Mouse (Mus musculus) heart, embryonic 16.5 days (tissue): ENCODE data around the gene Med23. TPM values are rescaled to one million over a fixed set of nuclear protein-coding genes. Genes with fewer than 3 reads are reported as not detected.

ENCODE experiments used
- ATAC-seq: fragments of 200-750 bp; cut with Nextera tagmentation; replicated peaks from 2 replicates; pipeline ENCODE4 v1.8.0; 2017; ENCODE audit warnings: moderate number of reproducible peaks; ENCODE audit not compliant: insufficient read depth, low FRiP score; ENCODE audit errors: extremely low read depth
- H3K27ac ChIP-seq: fragments of 300-500 bp; sonication (generic); 2 replicates; pipeline ENCODE4 v1.5.1; 2014; ENCODE audit warnings: mild to moderate bottlenecking, low read length, control low read depth, moderate library complexity
- H3K27me3 ChIP-seq: fragments of 300-500 bp; sonication (generic); 2 replicates; pipeline ENCODE4 v1.6.1; 2014; ENCODE audit warnings: low read length, mixed read lengths; ENCODE audit not compliant: control insufficient read depth, insufficient read depth
- H3K36me3 ChIP-seq: fragments of 300-500 bp; sonication (generic); 2 replicates; pipeline ENCODE4 v1.6.1; 2014; ENCODE audit not compliant: control insufficient read depth, insufficient read depth
- H3K4me1 ChIP-seq: fragments of 300-500 bp; sonication (generic); 2 replicates; pipeline ENCODE4 v1.6.1; 2014; ENCODE audit warnings: low read length, mixed read lengths; ENCODE audit not compliant: control insufficient read depth, insufficient read depth
- H3K4me2 ChIP-seq: fragments of 300-500 bp; sonication (generic); 2 replicates; pipeline ENCODE4 v1.6.1; 2014; ENCODE audit warnings: low read depth, mild to moderate bottlenecking, control low read depth, low read length
- H3K4me3 ChIP-seq: fragments of 300-500 bp; sonication (generic); 2 replicates; pipeline ENCODE4 v1.5.1; 2014; ENCODE audit warnings: mild to moderate bottlenecking, control low read depth, low read length
- H3K9ac ChIP-seq: fragments of 300-500 bp; sonication (generic); 2 replicates; pipeline ENCODE4 v1.6.1; 2014; ENCODE audit warnings: low read length, control low read depth
- H3K9me3 ChIP-seq: fragments of 300-500 bp; sonication (generic); replicated peaks from 2 replicates; pipeline ENCODE4 v1.6.1; 2016; ENCODE audit warnings: low read length; ENCODE audit not compliant: control insufficient read depth
- WGBS: fragments of 180-500 bp; shearing (Covaris S2); extraction: QIAGEN DNeasy Blood & Tissue Kit; methylation state at CpG from one replicate; pipeline ENCODE4 v1.1.7; 2014; 5-methylcytosine and 5-hydroxymethylcytosine counted together
- polyA plus RNA-seq: library from polyadenylated mRNA; unstranded; fragments of >200 nt; fragmentation: Nextera tagmentation; extraction: Ambion mirVana; gene quantifications from 2 replicates; pipeline ENCODE4 v1.2.1, GENCODE M21; 2015

Med23 gene
- polyA plus RNA-seq, 1 experiment from 2014 or later, result 11.6 TPM

- no peaks in the 10 kb centered on the region for H3K4me1 ChIP-seq
- no peak for ATAC-seq
- WGBS, result 48% methylated on average over 2 of the region's 2 CpGs
- H3K27ac ChIP-seq, result no peak overlapping the region
- no peaks in the 10 kb centered on the region for H3K36me3 ChIP-seq
- no peak overlapping the region for H3K4me3 ChIP-seq
- H3K9ac ChIP-seq, result no peak overlapping the region
- H3K4me2 ChIP-seq, result no peak overlapping the region
- no peaks in the 10 kb centered on the region for H3K27me3 ChIP-seq
- H3K9me3 ChIP-seq, result no peaks in the 10 kb centered on the region; the same call in 1 of the 2 replicates
Measured at GRCm38 (mm10) chr10:24841998-24842397, 27.8 kb upstream of the Med23 start.

DNA sequence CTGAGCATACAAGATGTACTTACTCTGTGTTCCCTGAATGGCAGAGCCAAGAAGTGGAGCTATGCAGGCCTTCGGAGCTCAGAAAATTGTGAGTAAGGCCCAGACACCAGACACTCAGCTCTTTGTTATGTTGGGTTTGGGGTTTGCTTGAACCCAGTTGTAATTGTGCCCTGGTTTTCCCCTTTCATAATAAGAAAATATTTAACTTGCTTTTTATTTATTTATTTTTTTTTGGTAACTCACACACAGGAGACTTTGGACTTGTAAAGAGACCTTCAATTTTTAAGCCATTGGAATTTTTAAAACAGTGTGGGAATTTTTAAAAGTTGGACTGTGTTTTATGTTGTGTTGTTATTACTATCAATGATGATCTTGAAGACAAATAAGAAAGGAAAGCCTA, 27.1 kb upstream of the Med23 start, which contains the start of gene Enpp3:
Gene Enpp3 (minus strand): TSS at position 148 of the 400 bp plus-strand sequence.
- no peak within 1 kb of the TSS for H3K4me3 ChIP-seq
- H3K27ac ChIP-seq, result no peak within 1 kb of the TSS
- H3K4me2 ChIP-seq, result no peak within 1 kb of the TSS
- H3K9ac ChIP-seq, result no peak within 1 kb of the TSS
- H3K4me1 ChIP-seq, result no peaks in the 10 kb centered on the region
- H3K9me3 ChIP-seq, result no peaks in the 10 kb centered on the region; the same call in 1 of the 2 replicates
- H3K36me3 ChIP-seq, result no peaks in the 10 kb centered on the region
- H3K27me3 ChIP-seq, result no peaks in the 10 kb centered on the region
- ATAC-seq, result no peak
- 77% methylated on average over 1 of the region's 1 CpGs for WGBS

- H3K27me3 ChIP-seq, result no peaks in the 10 kb centered on the region
- no peak overlapping the region for H3K4me2 ChIP-seq
- no peak overlapping the region for H3K27ac ChIP-seq
- no peaks in the 10 kb centered on the region for H3K36me3 ChIP-seq
- WGBS, result 78% methylated on average over 2 of the region's 2 CpGs
- no peaks in the 10 kb centered on the region for H3K9me3 ChIP-seq
- H3K4me1 ChIP-seq, result no peaks in the 10 kb centered on the region
- no peak overlapping the region for H3K9ac ChIP-seq
- ATAC-seq, result no peak
- H3K4me3 ChIP-seq, result no peak overlapping the region
Measured at GRCm38 (mm10) chr10:24863146-24863545, 6.6 kb upstream of the Med23 start.

DNA sequence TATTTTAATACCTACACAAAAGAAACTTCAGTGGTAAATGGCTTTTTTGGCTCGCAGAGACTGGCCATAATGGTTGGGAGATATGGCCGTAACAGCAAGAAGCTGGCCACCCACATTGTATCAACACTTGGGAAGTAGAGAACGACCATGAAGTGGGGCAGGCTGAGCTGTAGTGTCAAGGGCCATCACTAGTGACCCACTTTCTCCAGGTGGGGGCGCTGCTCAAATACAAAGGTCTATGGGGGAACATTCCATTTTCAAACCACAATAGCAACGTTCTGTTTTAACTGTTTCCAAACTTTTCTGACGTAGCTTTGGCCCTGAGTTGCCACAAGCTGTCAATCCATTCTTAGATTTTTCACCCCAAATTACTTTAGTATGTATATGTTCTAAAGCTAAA, 5.4 kb upstream of the Med23 start:
- no peaks in the 10 kb centered on the region for H3K9me3 ChIP-seq
- no peak overlapping the region for H3K4me3 ChIP-seq
- H3K9ac ChIP-seq, result no peak overlapping the region
- no peak overlapping the region for H3K4me2 ChIP-seq
- no peaks in the 10 kb centered on the region for H3K27me3 ChIP-seq
- no peaks in the 10 kb centered on the region for H3K36me3 ChIP-seq
- no peaks in the 10 kb centered on the region for H3K4me1 ChIP-seq
- no peak for ATAC-seq
- 62% methylated on average over 6 of the region's 6 CpGs for WGBS
- no peak overlapping the region for H3K27ac ChIP-seq

GRCm38 (mm10) chr10:24873624-24874023, 3.8 kb downstream of the Med23 start:
- no peaks in the 10 kb centered on the region for H3K27me3 ChIP-seq
- H3K36me3 ChIP-seq, result peaks cover 50% of the 10 kb centered on the region
- no peak overlapping the region for H3K4me2 ChIP-seq
- no peak overlapping the region for H3K9ac ChIP-seq
- no peak overlapping the region for H3K4me3 ChIP-seq
- peaks cover 3% of the 10 kb centered on the region; the same call in 1 of the 2 replicates for H3K4me1 ChIP-seq
- no peak for ATAC-seq
- no peaks in the 10 kb centered on the region for H3K9me3 ChIP-seq
- 75% methylated on average over 4 of the region's 4 CpGs for WGBS
- no peak overlapping the region for H3K27ac ChIP-seq

- Histone ChIP-seq H3K36me3 (peaks cover 37% of the 10 kb centered on the region), H3K4me3 (no peak overlapping the region), H3K4me2 (no peak overlapping the region), H3K4me1 (no peaks in the 10 kb centered on the region), H3K27me3 (no peaks in the 10 kb centered on the region), H3K9me3 (no peaks in the 10 kb centered on the region), H3K27ac (no peak overlapping the region), H3K9ac (no peak overlapping the region)
- no peak for ATAC-seq
- WGBS, result 79% methylated on average over 9 of the region's 9 CpGs
Measured at GRCm38 (mm10) chr10:24886008-24886407, 16.2 kb downstream of the Med23 start.

DNA sequence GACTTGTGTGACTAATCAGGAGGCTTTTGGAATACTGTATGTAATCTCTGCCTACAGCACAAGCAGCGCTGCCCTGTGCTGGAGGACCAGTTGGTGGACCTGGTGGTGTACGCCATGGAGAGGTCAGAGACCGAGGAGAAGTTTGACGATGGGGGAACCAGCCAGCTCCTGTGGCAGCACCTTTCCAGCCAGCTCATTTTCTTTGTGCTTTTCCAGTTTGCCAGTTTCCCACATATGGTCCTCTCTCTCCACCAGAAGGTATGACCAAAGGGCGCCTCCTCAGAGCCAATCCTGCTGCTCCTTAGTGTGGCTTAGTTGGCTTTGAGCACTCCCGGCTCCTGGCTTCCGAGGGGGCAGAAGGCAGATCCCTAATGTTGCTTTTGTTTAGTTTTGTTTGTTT, 18.6 kb downstream of the Med23 start:
- H3K27ac ChIP-seq, result no peak overlapping the region
- no peaks in the 10 kb centered on the region for H3K27me3 ChIP-seq
- 98% methylated on average over 7 of the region's 7 CpGs for WGBS
- no peak for ATAC-seq
- H3K36me3 ChIP-seq, result peaks cover 43% of the 10 kb centered on the region
- no peak overlapping the region for H3K4me2 ChIP-seq
- 0 out of 2 replicates have a peak, but pooled peaks cover 2% of the 10 kb centered on the region for H3K4me1 ChIP-seq
- H3K4me3 ChIP-seq, result no peak overlapping the region
- H3K9ac ChIP-seq, result no peak overlapping the region
- no peaks in the 10 kb centered on the region for H3K9me3 ChIP-seq

DNA sequence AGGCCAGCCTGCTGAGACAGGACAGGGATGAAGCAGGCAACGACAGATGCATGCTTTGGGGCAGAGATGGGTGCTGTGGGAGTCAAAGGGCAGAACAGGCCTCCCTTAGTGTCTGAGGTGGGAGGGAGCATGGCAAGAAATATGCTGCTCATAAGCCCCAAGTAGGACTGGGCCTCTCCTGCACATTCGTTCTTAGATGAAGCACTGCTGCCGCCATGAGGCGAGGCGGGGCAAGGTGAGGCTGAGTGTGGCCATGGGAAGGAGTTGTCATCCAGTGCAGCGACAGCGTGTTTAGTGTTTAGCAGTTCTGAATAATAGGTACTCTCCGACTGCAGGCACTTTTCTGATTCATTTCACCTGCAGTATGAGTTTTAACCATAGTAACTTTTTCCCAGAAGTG, 26.1 kb downstream of the Med23 start:
- peaks cover 62% of the 10 kb centered on the region for H3K36me3 ChIP-seq
- H3K9me3 ChIP-seq, result no peaks in the 10 kb centered on the region
- no peak overlapping the region for H3K4me3 ChIP-seq
- H3K4me1 ChIP-seq, result 0 out of 2 replicates have a peak, but pooled peaks cover 2% of the 10 kb centered on the region
- no peak overlapping the region for H3K27ac ChIP-seq
- no peaks in the 10 kb centered on the region for H3K27me3 ChIP-seq
- H3K4me2 ChIP-seq, result no peak overlapping the region
- 86% methylated on average over 8 of the region's 8 CpGs for WGBS
- H3K9ac ChIP-seq, result no peak overlapping the region
- ATAC-seq, result no peak

DNA sequence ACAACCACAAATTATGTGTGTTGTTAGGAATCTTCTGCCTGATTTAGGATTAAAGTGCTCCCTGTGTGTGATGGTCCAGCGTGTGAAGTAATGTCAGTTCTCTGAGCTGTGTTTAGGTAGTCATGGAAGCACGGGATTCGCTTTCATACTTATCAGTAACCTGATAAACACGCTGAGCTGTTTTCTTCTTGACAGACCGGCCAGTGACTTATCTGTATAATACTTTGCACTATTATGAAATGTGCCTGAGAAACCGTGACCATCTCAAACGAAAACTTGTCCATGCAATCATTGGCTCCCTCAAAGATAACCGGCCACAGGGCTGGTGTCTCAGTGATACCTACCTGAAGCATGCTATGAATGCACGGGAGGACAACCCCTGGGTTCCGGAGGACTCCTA, 35.8 kb downstream of the Med23 start:
- H3K4me1 ChIP-seq, result no peaks in the 10 kb centered on the region
- no peaks in the 10 kb centered on the region for H3K27me3 ChIP-seq
- H3K36me3 ChIP-seq, result peaks cover 83% of the 10 kb centered on the region
- no peak for ATAC-seq
- 76% methylated on average over 10 of the region's 10 CpGs for WGBS
- no peak overlapping the region for H3K4me3 ChIP-seq
- no peak overlapping the region for H3K9ac ChIP-seq
- no peak overlapping the region for H3K4me2 ChIP-seq
- H3K9me3 ChIP-seq, result no peaks in the 10 kb centered on the region
- H3K27ac ChIP-seq, result no peak overlapping the region
